Mouse (Mus musculus) liver, adult 2 months (tissue): ENCODE data around the gene Meis1.

ENCODE experiments used
- CTCF ChIP-seq: fragments of 200-500 bp; IDR thresholded peaks from 2 replicates; pipeline ENCODE4 v1.5.1; 2011; ENCODE audit warnings: low read depth, low read length, control low read depth
- POLR2A ChIP-seq: fragments of 200-500 bp; IDR thresholded peaks from 2 replicates; pipeline ENCODE4 v1.6.1; 2011; ENCODE audit warnings: low read length, control low read depth; ENCODE audit not compliant: insufficient read depth; ENCODE audit errors: extremely low read depth

- no peak for TF ChIP-seq CTCF
- no peak for TF ChIP-seq POLR2A
Measured at GRCm38 (mm10) chr11:18973808-18974207, 45.0 kb downstream of the Meis1 start.
